Mouse (Mus musculus): Measurements from ENCODE around the gene Atg4a-ps.

DNA sequence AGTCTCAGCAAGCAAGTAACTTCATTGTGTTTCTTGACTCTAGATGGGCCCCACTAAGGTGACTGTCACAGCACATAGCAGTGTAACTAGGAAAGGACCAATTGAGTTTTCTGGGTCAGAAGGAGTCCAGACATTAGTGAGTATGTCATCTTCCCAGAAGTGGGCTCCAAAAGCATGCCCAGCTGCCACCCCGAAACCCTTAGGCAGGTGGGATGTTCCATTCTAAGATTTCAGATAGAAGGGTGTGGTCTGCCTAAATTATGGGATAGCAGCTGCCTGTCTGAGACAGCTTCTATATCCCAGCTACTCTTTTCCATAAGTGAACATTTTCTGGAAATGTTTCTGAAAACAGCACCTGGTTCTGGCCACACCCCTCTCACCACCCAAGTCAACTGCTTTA lies 11.6 kb downstream of the Atg4a-ps start:
- TF ChIP-seq POLR2AphosphoS2 (IDR thresholded peaks at IDR 0.05; ENCODE audit: low read depth, low read length): no peak
- no peak for TF ChIP-seq CHD2 (IDR thresholded peaks at IDR 0.05; ENCODE audit: low read length)
- no peak for TF ChIP-seq HCFC1 (IDR thresholded peaks at IDR 0.05; ENCODE audit: low read depth, low read length)
- no peak for TF ChIP-seq ZMIZ1 (IDR thresholded peaks at IDR 0.05; ENCODE audit: low read depth, low read length)
- TF ChIP-seq MAFK (IDR thresholded peaks at IDR 0.05; ENCODE audit: insufficient replicate concordance, low read length): no peak

All from CH12.LX (cell line).